Mouse (Mus musculus) cerebellum, adult 18-20 months (tissue): ENCODE measurements at regions not wholly inside any gene's neighbourhood (a gene's known extent, or its start where the extent isn't known, plus 50 kb on each side); places are given as distances from the start of the nearest gene placed in this dataset.

Experiments used
- DNase-seq, 2 experiments: peaks; one replicate each; pipeline ENCODE4 v3.0.0; 2021

- peak in 1 of 2 experiments; percentile 4 for DNase-seq
Measured at GRCm38 (mm10) chr9:47054595-47054994, 56.1 kb downstream of the Gm4791 start.

- DNase-seq, result no peak
Measured at GRCm38 (mm10) chr9:47055558-47055957, 57.0 kb downstream of the Gm4791 start.

- no peak for DNase-seq
Measured at GRCm38 (mm10) chr9:47059339-47060005, 60.9 kb downstream of the Gm4791 start.

GRCm38 (mm10) chr9:47060757-47061156 is 62.2 kb downstream of the Gm4791 start:
- no peak for DNase-seq

- DNase-seq, result no peak
Measured at GRCm38 (mm10) chr9:47062516-47062915, 64.0 kb downstream of the Gm4791 start.

GRCm38 (mm10) chr9:47063751-47064150 is 65.2 kb downstream of the Gm4791 start:
- no peak for DNase-seq

- no peak for DNase-seq
Measured at GRCm38 (mm10) chr9:47064463-47065032, 66.0 kb downstream of the Gm4791 start.

GRCm38 (mm10) chr9:47069436-47069835 is 70.9 kb downstream of the Gm4791 start:
- DNase-seq, result no peak

GRCm38 (mm10) chr9:47070958-47071357 is 72.4 kb downstream of the Gm4791 start:
- DNase-seq, result no peak

GRCm38 (mm10) chr9:47076946-47077345 is 78.4 kb downstream of the Gm4791 start:
- no peak for DNase-seq

GRCm38 (mm10) chr9:47077416-47077815 is 78.9 kb downstream of the Gm4791 start:
- no peak for DNase-seq

- DNase-seq, result no peak
Measured at GRCm38 (mm10) chr9:47077945-47078344, 79.4 kb downstream of the Gm4791 start.

- DNase-seq, result no peak
Measured at GRCm38 (mm10) chr9:47081407-47081806, 82.9 kb downstream of the Gm4791 start.

GRCm38 (mm10) chr9:47091796-47092195 is 93.3 kb downstream of the Gm4791 start:
- DNase-seq, result no peak

GRCm38 (mm10) chr9:47095656-47096055 is 97.1 kb downstream of the Gm4791 start:
- no peak for DNase-seq

- peak; percentile 46 to 60 for DNase-seq
Measured at GRCm38 (mm10) chr9:47103316-47103715, 104.8 kb downstream of the Gm4791 start.

- DNase-seq, result peak; percentile 28 to 38
Measured at GRCm38 (mm10) chr9:47103966-47104365, 105.4 kb downstream of the Gm4791 start.

GRCm38 (mm10) chr9:47108096-47108495 is 109.6 kb downstream of the Gm4791 start:
- peak in 1 of 2 experiments; percentile 5 for DNase-seq

- DNase-seq, result no peak
Measured at GRCm38 (mm10) chr9:47119253-47119652, 120.7 kb downstream of the Gm4791 start.

- peak; percentile 48 to 51 for DNase-seq
Measured at GRCm38 (mm10) chr9:47123113-47123512, 124.6 kb downstream of the Gm4791 start.

- DNase-seq, result peak; percentile 43
Measured at GRCm38 (mm10) chr9:47125517-47125916, 127.0 kb downstream of the Gm4791 start.

- peak; percentile 23 to 28 for DNase-seq
Measured at GRCm38 (mm10) chr9:47126236-47126635, 127.7 kb downstream of the Gm4791 start.

- no peak for DNase-seq
Measured at GRCm38 (mm10) chr9:47127756-47128424, 129.3 kb downstream of the Gm4791 start.

GRCm38 (mm10) chr9:47129101-47129500 is 130.6 kb downstream of the Gm4791 start:
- DNase-seq, result no peak
